Mouse (Mus musculus) olfactory bulb, adult 2 months (tissue): ENCODE data around the gene Rims3.

Source experiments
- CTCF ChIP-seq: fragments of 200-500 bp; IDR thresholded peaks from 2 replicates; pipeline ENCODE4 v1.5.1; 2012; ENCODE audit warnings: low read depth, mild to moderate bottlenecking, low read length, moderate library complexity; ENCODE audit not compliant: insufficient read depth
- POLR2A ChIP-seq: fragments of 200-500 bp; IDR thresholded peaks from 2 replicates; pipeline ENCODE4 v1.6.1; 2012; ENCODE audit warnings: mild to moderate bottlenecking, low read depth, low read length, moderate library complexity; ENCODE audit not compliant: insufficient read depth

DNA sequence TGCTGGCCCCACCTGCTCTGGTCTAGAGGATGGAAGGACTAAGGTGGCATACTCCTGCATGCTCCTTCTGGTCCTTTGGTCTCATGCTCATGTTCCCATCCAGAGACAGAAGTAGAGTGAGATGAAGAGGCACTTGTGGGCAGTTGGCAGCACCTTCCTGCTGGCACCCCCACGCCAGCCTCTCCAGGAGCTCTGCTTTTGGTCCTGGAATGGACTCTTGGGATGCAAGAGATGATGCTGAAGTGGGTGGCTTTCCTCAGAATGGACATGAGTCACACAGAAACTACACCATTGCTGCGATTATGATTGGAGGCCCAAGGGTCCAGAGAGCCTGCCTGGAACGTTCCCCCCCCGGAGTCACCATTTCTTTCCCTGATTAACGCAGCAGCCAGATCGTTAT is 5.7 kb upstream of the Rims3 start:
- TF ChIP-seq CTCF = no peak
- no peak for TF ChIP-seq POLR2A
